Mouse (Mus musculus) embryonic facial prominence, embryonic 10.5 days (tissue): ENCODE results near the gene Wdtc1. TPM values are rescaled to one million over a fixed set of nuclear protein-coding genes. Genes with fewer than 3 reads are reported as not detected.
A peak's percentile ranks its signal among the peaks of the same experiment; 100 is the strongest.

Experiments used
- DNase-seq: peaks from one replicate; pipeline ENCODE4 v3.0.0-alpha.2; 2017; ENCODE audit warnings: low spot score
- H3K27ac ChIP-seq: fragments of 300-500 bp; sonication (generic); replicated peaks from 2 replicates; pipeline ENCODE4 v1.5.1; 2016; ENCODE audit warnings: mild to moderate bottlenecking
- H3K27me3 ChIP-seq: fragments of 300-500 bp; sonication (generic); replicated peaks from 2 replicates; pipeline ENCODE4 v1.6.1; 2016; ENCODE audit warnings: low read depth, mild to moderate bottlenecking; ENCODE audit not compliant: poor library complexity, severe bottlenecking
- H3K36me3 ChIP-seq: fragments of 300-500 bp; sonication (generic); replicated peaks from 2 replicates; pipeline ENCODE4 v1.6.1; 2016; ENCODE audit warnings: mild to moderate bottlenecking, moderate library complexity
- H3K4me1 ChIP-seq: fragments of 300-500 bp; sonication (generic); 2 replicates; pipeline ENCODE4 v1.6.1; 2016
- H3K4me3 ChIP-seq: fragments of 300-500 bp; sonication (generic); 2 replicates; pipeline ENCODE4 v1.5.1; 2016; ENCODE audit warnings: mild to moderate bottlenecking, moderate library complexity
- H3K9me3 ChIP-seq: fragments of 300-500 bp; sonication (generic); 2 replicates; pipeline ENCODE4 v1.6.1; 2016; ENCODE audit warnings: mild to moderate bottlenecking
- WGBS: fragments of 180-500 bp; shearing (Covaris S2); methylation state at CpG from one replicate; pipeline ENCODE4 v1.1.7; 2016; 5-methylcytosine and 5-hydroxymethylcytosine counted together
- polyA plus RNA-seq: library from polyadenylated mRNA; unstranded; fragments of >200 nt; fragmentation: Nextera tagmentation; extraction: Ambion mirVana; gene quantifications from 2 replicates; pipeline ENCODE4 v1.2.1, GENCODE M21; 2016

The Wdtc1 gene
- polyA plus RNA-seq, 1 experiment from 2014 or later = 17.7 TPM

GRCm38 (mm10) chr4:133371621-133372277 lies 18.5 kb upstream of the Wdtc1 start:
- 81% methylated on average over 7 of the region's 7 CpGs for WGBS
- Histone ChIP-seq H3K9me3 (no peaks in the 10 kb centered on the region), H3K4me3 (peak overlapping the region; percentile 94), H3K27ac (no peak overlapping the region), H3K36me3 (peaks cover 18% of the 10 kb centered on the region), H3K4me1 (peaks cover 60% of the 10 kb centered on the region), H3K27me3 (no peaks in the 10 kb centered on the region)
- DNase-seq = no peak

GRCm38 (mm10) chr4:133370298-133371274 lies 17.3 kb upstream of the Wdtc1 start:
- H3K4me1 ChIP-seq = peaks cover 51% of the 10 kb centered on the region
- 76% methylated on average over 22 of the region's 22 CpGs for WGBS
- H3K27ac ChIP-seq = peak overlapping the region; percentile 94
- H3K4me3 ChIP-seq = peak overlapping the region; percentile 94
- no peak for DNase-seq
- H3K9me3 ChIP-seq = no peaks in the 10 kb centered on the region
- H3K36me3 ChIP-seq = peaks cover 18% of the 10 kb centered on the region
- no peaks in the 10 kb centered on the region for H3K27me3 ChIP-seq

- peak within 1 kb of the TSS; percentile 94 for H3K4me3 ChIP-seq
- peaks cover 47% of the 10 kb centered on the region for H3K4me1 ChIP-seq
- H3K9me3 ChIP-seq = no peaks in the 10 kb centered on the region
- H3K36me3 ChIP-seq = peaks cover 9% of the 10 kb centered on the region
- H3K27ac ChIP-seq = peak within 1 kb of the TSS; percentile 94
- no peaks in the 10 kb centered on the region for H3K27me3 ChIP-seq
- peak; percentile 93 for DNase-seq
- WGBS = under 1% methylated on average over 40 of the region's 40 CpGs
Measured at GRCm38 (mm10) chr4:133369553-133370297, 16.4 kb upstream of the Wdtc1 start, which contains the start of gene Slc9a1. TSS of gene Slc9a1 (plus strand) at chr4:133369706.

GRCm38 (mm10) chr4:133354641-133355040 lies 1.4 kb upstream of the Wdtc1 start:
- Histone ChIP-seq H3K36me3 (no peaks in the 10 kb centered on the region), H3K27ac (no peak overlapping the region), H3K4me1 (no peaks in the 10 kb centered on the region), H3K9me3 (no peaks in the 10 kb centered on the region), H3K4me3 (no peak overlapping the region), H3K27me3 (no peaks in the 10 kb centered on the region)
- DNase-seq = no peak
- WGBS = 94% methylated on average over 6 of the region's 6 CpGs

GRCm38 (mm10) chr4:133352797-133353196 lies 484 bp downstream of the Wdtc1 start:
- Histone ChIP-seq H3K36me3 (no peaks in the 10 kb centered on the region), H3K9me3 (no peaks in the 10 kb centered on the region), H3K27ac (no peak overlapping the region), H3K27me3 (no peaks in the 10 kb centered on the region), H3K4me1 (no peaks in the 10 kb centered on the region), H3K4me3 (no peak overlapping the region)
- no peak for DNase-seq
- WGBS = 76% methylated on average over 10 of the region's 10 CpGs

- no peaks in the 10 kb centered on the region for H3K4me1 ChIP-seq
- H3K27me3 ChIP-seq = no peaks in the 10 kb centered on the region; the same call in 1 of the 2 replicates
- no peak overlapping the region for H3K4me3 ChIP-seq
- no peak for DNase-seq
- H3K27ac ChIP-seq = no peak overlapping the region
- no peaks in the 10 kb centered on the region for H3K36me3 ChIP-seq
- 84% methylated on average over 5 of the region's 5 CpGs for WGBS
- no peaks in the 10 kb centered on the region for H3K9me3 ChIP-seq
Measured at GRCm38 (mm10) chr4:133348051-133348775, 5.1 kb downstream of the Wdtc1 start.

GRCm38 (mm10) chr4:133347624-133348023 lies 5.7 kb downstream of the Wdtc1 start:
- H3K4me1 ChIP-seq = no peaks in the 10 kb centered on the region
- 72% methylated on average over 4 of the region's 4 CpGs for WGBS
- DNase-seq = no peak
- no peak overlapping the region for H3K4me3 ChIP-seq
- H3K36me3 ChIP-seq = no peaks in the 10 kb centered on the region
- no peak overlapping the region for H3K27ac ChIP-seq
- H3K27me3 ChIP-seq = no peaks in the 10 kb centered on the region; the same call in 1 of the 2 replicates
- H3K9me3 ChIP-seq = no peaks in the 10 kb centered on the region

- Histone ChIP-seq H3K4me3 (no peak overlapping the region), H3K27ac (no peak overlapping the region), H3K36me3 (no peaks in the 10 kb centered on the region), H3K4me1 (no peaks in the 10 kb centered on the region), H3K9me3 (no peaks in the 10 kb centered on the region), H3K27me3 (no peaks in the 10 kb centered on the region; the same call in 1 of the 2 replicates)
- DNase-seq = no peak
- 76% methylated on average over 4 of the region's 4 CpGs for WGBS
Measured at GRCm38 (mm10) chr4:133346577-133346976, 6.7 kb downstream of the Wdtc1 start.

- no peak for DNase-seq
- Histone ChIP-seq H3K4me1 (no peaks in the 10 kb centered on the region), H3K9me3 (no peaks in the 10 kb centered on the region), H3K27me3 (no peaks in the 10 kb centered on the region; the same call in 1 of the 2 replicates), H3K27ac (no peak overlapping the region), H3K36me3 (no peaks in the 10 kb centered on the region), H3K4me3 (no peak overlapping the region)
- 90% methylated on average over 6 of the region's 6 CpGs for WGBS
Measured at GRCm38 (mm10) chr4:133345702-133346101, 7.6 kb downstream of the Wdtc1 start.

- Histone ChIP-seq H3K4me3 (no peak overlapping the region), H3K27ac (no peak overlapping the region), H3K4me1 (peaks cover 6% of the 10 kb centered on the region; the same call in 1 of the 2 replicates), H3K36me3 (no peaks in the 10 kb centered on the region), H3K9me3 (no peaks in the 10 kb centered on the region), H3K27me3 (no peaks in the 10 kb centered on the region; the same call in 1 of the 2 replicates)
- WGBS = 11% methylated on average over 4 of the region's 4 CpGs
- peak; percentile 40 for DNase-seq
Measured at GRCm38 (mm10) chr4:133344112-133344511, 9.2 kb downstream of the Wdtc1 start.

- no peak for DNase-seq
- no peaks in the 10 kb centered on the region; the same call in 1 of the 2 replicates for H3K27me3 ChIP-seq
- peaks cover 19% of the 10 kb centered on the region for H3K4me1 ChIP-seq
- no peaks in the 10 kb centered on the region for H3K9me3 ChIP-seq
- WGBS = 80% methylated on average over 2 of the region's 2 CpGs
- H3K4me3 ChIP-seq = no peak overlapping the region
- no peak overlapping the region for H3K27ac ChIP-seq
- H3K36me3 ChIP-seq = peaks cover 2% of the 10 kb centered on the region; the same call in 1 of the 2 replicates
Measured at GRCm38 (mm10) chr4:133340217-133340616, 13.1 kb downstream of the Wdtc1 start.
